18 mouse cellular contexts compared by ENCODE assay signal in the genomic region with DNA sequence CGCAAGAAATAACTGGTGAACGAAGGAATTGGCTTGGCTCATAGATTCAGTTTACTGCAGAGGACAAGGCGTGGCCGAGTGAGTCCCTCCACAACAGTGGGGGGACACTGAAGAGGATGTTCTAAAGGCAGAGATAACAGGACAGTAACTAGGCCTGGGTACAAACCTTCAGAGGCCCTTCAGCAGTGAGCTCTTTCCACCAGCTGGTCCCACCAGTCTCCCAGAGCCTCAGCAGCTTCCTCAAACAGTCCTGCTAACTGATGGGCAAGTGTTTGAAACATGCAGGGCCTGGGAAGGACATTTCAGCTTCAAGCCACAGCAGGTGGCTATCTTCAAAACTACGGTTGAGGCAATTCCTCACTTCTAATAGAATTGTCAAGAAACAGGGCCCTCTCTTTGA.
DNase-seq lines count a peak whose midpoint lies in the region; ATAC-seq and TF ChIP-seq lines count a peak whose summit lies in the region.
"Had no signal": no experiment of that assay in that cellular context is flagged by ENCODE, and none has a peak within 500 bp of the region (broad histone marks: within the 10 kb centered on the region; RNA-seq: fewer than 3 reads in every experiment).

No protein-coding gene starts in this region.

- no peak for TF ChIP-seq CTCF in lung, adult 2 months (IDR thresholded peaks at IDR 0.05; ENCODE audit: insufficient read depth, low read length)

- no peaks in the 10 kb centered on the region for H3K9me3 ChIP-seq in heart, embryonic 11.5 days (replicated peaks; ENCODE audit: control insufficient read depth, low read length)
- H3K9me3 ChIP-seq: embryonic facial prominence, embryonic 12.5 days; forebrain, embryonic 15.5 days; hindbrain, embryonic 13.5 days had no signal

- H3K36me3 ChIP-seq in heart, embryonic 11.5 days (ENCODE audit: control insufficient read depth, insufficient read depth, low read length), result no peaks in the 10 kb centered on the region
- H3K36me3 ChIP-seq: embryonic facial prominence, embryonic 12.5 days; forebrain, embryonic 15.5 days; heart, embryonic 13.5 days; hindbrain, embryonic 13.5 days had no signal

- H3K9ac ChIP-seq in heart, embryonic 11.5 days (ENCODE audit: low read depth, low read length), result no peak overlapping the region
- H3K9ac ChIP-seq: embryonic facial prominence, embryonic 12.5 days; forebrain, embryonic 15.5 days; heart, embryonic 13.5 days; hindbrain, embryonic 13.5 days had no signal

- TF ChIP-seq POLR2A in lung, adult 2 months (IDR thresholded peaks at IDR 0.05; ENCODE audit: borderline replicate concordance, extremely low read depth, low read depth, low read length), result no peak

- no peak overlapping the region for H3K27ac ChIP-seq in heart, embryonic 11.5 days (ENCODE audit: low read depth, low read length)
- H3K27ac ChIP-seq: embryonic facial prominence, embryonic 12.5 days; forebrain, embryonic 15.5 days; heart, embryonic 13.5 days; hindbrain, embryonic 13.5 days; hindbrain, postnatal 0 days had no signal

- peak; percentile 8 for DNase-seq in heart, adult 8-10 months (ENCODE audit: low spot score)
- peak; percentile 21 for DNase-seq in lung, postnatal 10 days
- DNase-seq in lung, adult 2 months, result no peak
- DNase-seq in heart, postnatal 14 days, result peak; percentile 12 to 16
- DNase-seq in cerebellum, adult 9-10 months, result no peak
- DNase-seq: adrenal gland, adult 2 months; adrenal gland, postnatal 36 days; cerebellum, adult 2 months; cerebellum, postnatal 14 days; kidney, adult 11 months had no signal

- no peak for ATAC-seq in heart, embryonic 11.5 days (replicated peaks; ENCODE audit: insufficient number of reproducible peaks, low FRiP score, low TSS enrichment)
- ATAC-seq in megakaryocyte-erythroid progenitor cell, adult 5-6 weeks (replicated peaks; ENCODE audit: low FRiP score, low TSS enrichment, poor library complexity, severe bottlenecking), result peak; percentile 55; the same call in 1 of the 2 replicates
- ATAC-seq: forebrain, embryonic 15.5 days; hindbrain, postnatal 0 days had no signal

- H3K27me3 ChIP-seq in heart, embryonic 11.5 days (ENCODE audit: control insufficient read depth, insufficient read depth, low read length), result no peaks in the 10 kb centered on the region
- H3K27me3 ChIP-seq: CH12.LX; embryonic facial prominence, embryonic 12.5 days; forebrain, embryonic 15.5 days; heart, embryonic 13.5 days; hindbrain, embryonic 13.5 days had no signal

- H3K4me2 ChIP-seq in heart, embryonic 11.5 days, result no peak overlapping the region
- H3K4me2 ChIP-seq: embryonic facial prominence, embryonic 12.5 days; forebrain, embryonic 15.5 days; heart, embryonic 13.5 days; hindbrain, embryonic 13.5 days had no signal

- H3K4me3 ChIP-seq in heart, embryonic 11.5 days (ENCODE audit: low read depth, low read length), result no peak overlapping the region
- no peak overlapping the region for H3K4me3 ChIP-seq in lung, adult 2 months (replicated peaks; ENCODE audit: extremely low read depth, low read depth, low read length)
- H3K4me3 ChIP-seq: embryonic facial prominence, embryonic 12.5 days; forebrain, embryonic 15.5 days; heart, embryonic 13.5 days; hindbrain, embryonic 13.5 days had no signal

- no peaks in the 10 kb centered on the region for H3K4me1 ChIP-seq in heart, embryonic 11.5 days (ENCODE audit: control insufficient read depth, insufficient read depth, low read length)
- H3K4me1 ChIP-seq in lung, adult 2 months (ENCODE audit: control insufficient read depth, insufficient read depth, low read length), result no peaks in the 10 kb centered on the region
- H3K4me1 ChIP-seq: embryonic facial prominence, embryonic 12.5 days; forebrain, embryonic 15.5 days; heart, embryonic 13.5 days; hindbrain, embryonic 13.5 days had no signal

- intact Hi-C loops in heart, postnatal 14 days (cut with DNase I), result no loop called here

- 53% methylated on average over 5 of the region's 5 CpGs for WGBS in heart, embryonic 11.5 days (ENCODE audit: insufficient replicate concordance)
- WGBS in lung, adult 2 months, result 70% methylated on average over 5 of the region's 5 CpGs

Comparison
In these comparisons a context has a peak if more than half of its experiments do, and no peak if none do; other contexts are left out.
1. DNase-seq: peak in heart, adult 8-10 months (single experiment), lung, postnatal 10 days (single experiment) and heart, postnatal 14 days (2 of 2); none in lung, adult 2 months (single experiment) and cerebellum, adult 9-10 months (single experiment).